Mouse (Mus musculus): ENCODE measurements around the gene Ncapd2.

GRCm38 (mm10) chr6:125139747-125140146, 51.8 kb downstream of the Ncapd2 start:
- TF ChIP-seq POLR2A (IDR thresholded peaks at IDR 0.05; ENCODE audit: insufficient read depth, low read length) (no peak), EP300 (IDR thresholded peaks at IDR 0.05; ENCODE audit: insufficient read depth, low read depth, low read length) (no peak), CTCF (IDR thresholded peaks at IDR 0.05; ENCODE audit: low read depth, low read length) (no peak)

All from ES-Bruce4 (cell line).